Mouse (Mus musculus) lung, postnatal 14 days (tissue): Measurements from ENCODE around the gene Rnf216.
A peak's percentile ranks its signal among the peaks of the same experiment; 100 is the strongest.
"Not testable (repeated sequence)": the region's sequence is repeated elsewhere in the genome, so short reads cannot be mapped to it uniquely, and the experiment has no call there.

ENCODE experiments used
- DNase-seq: peaks from one replicate; pipeline ENCODE4 v3.0.0; 2021

The Rnf216 gene

DNA sequence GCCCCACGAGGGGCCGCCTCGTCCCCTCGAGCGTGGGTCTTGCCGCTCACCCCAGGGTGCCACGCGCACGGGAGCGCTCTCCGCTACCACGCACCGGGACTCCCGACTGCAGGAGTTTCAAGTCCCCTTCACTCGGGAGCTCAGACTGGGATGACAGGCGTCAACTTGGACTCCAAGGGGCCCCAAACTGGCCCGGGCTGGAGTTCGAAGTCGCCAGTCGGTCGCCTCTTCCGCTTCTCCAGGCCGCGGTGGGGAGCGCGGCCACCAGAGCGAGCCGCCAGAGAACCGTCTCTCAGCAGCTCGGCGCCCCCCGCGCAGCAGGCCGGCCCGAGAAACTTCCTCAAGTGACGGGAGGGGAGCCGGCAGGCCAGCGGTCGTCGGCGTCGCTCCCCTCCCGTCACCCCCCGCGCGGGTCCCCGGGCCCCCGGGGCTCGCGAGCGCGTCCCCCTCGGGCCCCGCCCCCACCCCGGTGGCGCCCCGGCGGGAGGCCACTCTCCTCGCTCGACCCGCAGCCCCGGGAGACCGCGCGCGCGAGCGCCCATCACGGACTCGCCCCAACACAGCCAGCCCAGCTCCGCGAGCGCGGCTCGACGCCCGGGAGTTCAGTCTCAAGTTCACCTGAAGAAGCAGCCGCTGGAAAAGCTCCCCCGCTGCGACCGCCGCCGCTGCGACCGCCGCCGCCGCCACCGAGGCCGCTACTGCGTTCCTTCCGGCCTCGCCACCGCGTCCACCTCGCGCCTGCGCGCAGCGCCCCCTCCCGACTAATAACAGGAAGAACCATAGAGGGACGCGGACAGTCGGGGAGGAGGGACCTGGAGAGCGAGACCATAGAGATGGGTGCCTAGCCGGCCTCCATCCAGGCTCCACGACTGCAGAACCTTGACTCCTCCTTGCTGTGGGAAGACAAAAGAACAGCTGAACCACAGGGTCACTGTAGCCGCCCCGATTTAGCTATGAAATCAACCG, at the start of gene Rnf216:
Gene Rnf216 (minus strand): TSS at position 714 of the 966 bp plus-strand sequence.
- peak; percentile 94 for DNase-seq

DNA sequence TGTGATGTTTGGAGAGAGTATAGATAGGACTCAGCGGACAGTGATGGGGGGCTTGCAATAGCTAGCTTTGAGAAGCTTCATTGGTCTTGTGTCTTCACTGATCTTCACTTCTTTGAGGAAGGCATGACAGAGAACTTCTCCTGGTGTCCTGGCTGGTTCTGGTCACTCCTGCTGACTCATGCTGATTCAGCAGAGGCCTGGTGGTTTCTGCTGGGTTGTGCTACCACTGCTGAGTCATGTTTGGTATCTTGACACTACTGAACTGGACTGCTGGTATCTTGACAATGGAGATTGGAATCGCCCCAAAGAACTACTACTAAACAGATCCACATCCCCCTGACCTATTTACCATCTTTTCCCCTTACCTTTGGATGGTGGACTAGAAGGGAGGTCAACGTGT, 42.7 kb upstream of the Rnf216 start:
- DNase-seq, result no peak

DNA sequence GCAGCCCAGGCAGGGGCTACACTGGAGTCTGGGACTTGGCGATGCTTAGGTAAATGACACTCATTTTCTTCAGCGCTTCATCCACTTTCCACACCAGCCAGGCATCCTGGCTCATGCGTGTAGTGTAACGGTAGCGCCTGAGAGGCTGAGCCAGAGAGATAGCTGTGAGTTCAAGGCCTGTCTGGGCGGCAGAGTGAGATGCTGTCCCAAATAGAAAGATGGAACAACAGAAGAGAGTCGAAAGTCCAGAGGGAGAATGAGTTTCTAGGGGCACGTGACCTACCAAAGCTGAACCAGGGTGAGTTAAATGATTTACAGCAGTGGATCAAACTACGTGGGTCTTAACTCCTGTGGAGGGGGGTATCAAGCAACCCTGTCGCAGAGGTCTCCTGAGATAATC, 41.0 kb upstream of the Rnf216 start:
- DNase-seq, result no peak

DNA sequence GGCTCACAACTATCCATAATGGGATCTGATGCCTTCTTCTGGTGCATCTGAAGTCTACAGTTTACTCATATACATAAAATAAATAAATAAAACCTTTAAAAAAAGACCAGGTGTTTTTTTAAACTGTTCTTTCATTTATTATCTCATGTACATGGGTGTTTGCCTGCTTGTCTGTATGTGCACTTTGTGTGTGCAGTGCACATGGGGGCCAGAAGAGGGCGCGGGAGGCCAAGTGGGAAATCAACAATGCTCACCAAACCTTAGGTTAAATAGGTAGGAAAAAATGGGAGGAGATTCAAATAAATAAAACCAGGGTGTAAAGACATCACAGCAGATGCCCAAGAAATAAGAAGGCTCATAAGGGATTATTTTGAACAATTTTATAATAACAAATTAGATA, 37.2 kb upstream of the Rnf216 start:
- DNase-seq, result no peak

DNA sequence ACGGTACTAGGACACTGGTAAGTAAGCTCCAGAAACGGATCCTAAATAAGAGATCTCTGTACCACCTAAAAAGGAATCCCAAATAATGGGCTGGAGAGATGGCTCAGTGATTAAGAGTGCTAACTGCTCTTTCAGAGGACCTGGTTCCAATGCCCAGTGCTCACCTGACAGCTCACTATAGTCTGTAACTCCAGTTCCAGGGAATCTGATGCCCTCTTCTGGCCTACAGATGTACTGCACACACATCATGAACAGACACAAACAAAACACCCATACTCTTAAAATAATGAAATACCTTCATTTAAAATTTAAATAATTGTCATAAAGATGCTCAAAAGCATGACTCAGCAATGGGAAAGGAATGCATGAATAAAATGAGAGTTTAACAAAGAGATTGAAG, 36.7 kb upstream of the Rnf216 start:
- DNase-seq, result no peak

DNA sequence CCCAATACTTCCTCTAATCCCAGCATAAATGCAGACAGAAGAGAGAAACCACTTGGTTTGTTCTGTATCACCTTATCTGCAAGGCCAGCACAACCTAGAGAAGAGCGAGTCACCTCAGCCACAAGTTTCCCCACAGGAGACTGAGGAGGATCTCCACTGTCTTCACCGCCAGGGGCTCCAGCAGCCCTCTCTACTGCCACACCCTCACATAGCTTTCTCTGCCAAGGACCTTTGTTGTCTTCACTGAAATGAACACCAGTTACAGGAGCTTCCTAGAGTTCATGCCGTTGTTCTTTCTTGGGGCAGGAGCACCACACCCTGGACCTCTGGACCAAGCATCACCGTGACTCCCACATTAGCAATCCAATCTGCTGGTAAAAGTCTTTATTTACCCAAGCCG, 35.9 kb upstream of the Rnf216 start:
- no peak for DNase-seq

DNA sequence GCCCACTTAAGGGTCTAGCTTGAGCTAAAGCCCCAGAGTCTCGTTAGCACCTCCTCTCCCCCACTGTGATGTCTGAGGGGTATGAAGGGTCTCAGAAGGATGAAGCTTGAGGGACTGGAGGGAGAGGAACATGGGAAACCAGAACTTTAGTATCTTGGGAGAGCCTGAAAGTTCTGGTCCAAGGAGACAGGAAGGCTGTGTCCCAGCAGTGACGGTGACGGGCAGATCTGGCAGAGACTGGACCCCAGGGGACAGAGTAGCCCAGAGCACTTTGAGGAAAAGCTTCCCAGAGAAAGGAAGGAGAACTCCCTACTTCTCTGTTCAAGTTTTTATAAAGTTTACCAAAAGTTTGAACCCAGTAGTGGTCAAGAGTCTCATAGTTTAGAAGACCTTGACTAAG, 34.7 kb upstream of the Rnf216 start, which contains the start of gene Olfr718-ps1:
Gene Olfr718-ps1 (minus strand): TSS at position 101 of the 400 bp plus-strand sequence.
- DNase-seq, result no peak

DNA sequence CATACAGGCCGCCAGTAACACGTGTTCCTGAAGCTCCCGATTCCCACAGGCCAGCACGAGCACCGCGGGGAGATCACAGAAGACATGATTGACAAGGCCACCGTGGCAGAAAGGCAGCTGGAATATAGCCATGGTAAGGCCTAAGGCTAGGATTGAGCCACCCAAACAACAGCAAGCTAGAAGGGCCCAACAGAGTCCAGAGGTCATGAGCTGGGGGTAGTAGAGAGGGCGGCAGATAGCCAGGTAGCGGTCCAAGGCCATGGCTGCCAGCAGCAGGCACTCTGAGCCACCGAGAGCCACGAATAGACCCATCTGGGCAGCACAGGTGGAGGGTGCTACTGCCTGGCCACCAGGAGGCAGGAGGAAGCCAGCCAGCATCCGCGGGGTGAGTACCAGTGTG, 24.8 kb upstream of the Rnf216 start:
- DNase-seq, result no peak

DNA sequence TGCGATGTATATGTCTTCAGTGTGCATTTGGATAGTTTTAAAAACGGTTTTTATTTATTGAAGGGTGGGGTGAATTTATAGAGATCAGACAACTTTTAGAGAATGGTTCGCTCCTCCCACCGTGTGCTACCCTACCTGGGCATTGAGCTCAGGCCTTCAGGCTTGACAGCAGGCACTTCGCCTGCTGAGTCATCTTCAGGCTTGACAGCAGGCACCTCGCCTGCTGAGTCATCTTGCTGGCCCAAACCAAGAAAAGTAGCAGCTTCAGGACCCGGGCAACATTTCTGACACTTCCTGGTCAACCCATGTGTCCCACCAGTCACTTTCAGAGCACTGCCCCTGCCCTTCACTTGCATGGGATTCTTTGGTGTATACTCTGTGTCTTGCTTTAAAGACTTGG, 22.2 kb upstream of the Rnf216 start:
- no peak for DNase-seq

DNA sequence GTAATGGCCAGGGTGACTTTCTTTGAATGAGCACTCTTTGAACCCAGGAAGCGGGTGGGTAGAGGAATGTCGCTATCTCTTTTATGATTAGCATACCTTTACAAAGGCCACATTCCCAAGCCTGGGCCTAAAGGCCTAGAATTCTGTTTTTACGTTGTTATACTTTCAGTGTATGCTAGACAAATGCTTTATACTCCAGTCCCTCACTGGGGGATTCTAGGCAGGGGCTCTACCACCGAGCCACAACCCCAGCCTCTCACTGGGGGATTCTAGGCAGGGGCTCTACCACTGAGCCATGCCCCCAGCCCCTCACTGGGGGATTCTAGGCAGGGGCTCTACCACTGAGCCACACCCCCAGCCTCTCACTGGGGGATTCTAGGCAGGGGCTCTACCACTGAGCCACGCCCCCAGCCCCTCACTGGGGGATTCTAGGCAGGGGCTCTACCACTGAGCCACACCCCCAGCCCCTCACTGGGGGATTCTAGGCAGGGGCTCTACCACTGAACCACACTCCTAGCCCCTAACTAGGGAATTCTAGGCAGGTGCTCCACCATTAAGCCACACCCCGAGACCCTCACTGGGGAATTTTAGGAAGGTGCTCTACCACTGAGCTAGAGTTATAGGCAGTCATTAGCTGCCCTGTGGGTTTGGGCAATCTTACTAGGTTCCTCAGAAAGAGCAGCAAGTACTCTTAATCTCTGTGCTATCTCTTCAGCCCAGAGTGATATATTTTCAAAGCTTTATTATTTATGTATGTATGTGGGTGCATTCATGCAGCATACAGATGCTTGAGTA, 21.6 kb upstream of the Rnf216 start:
- not testable (repeated sequence) for DNase-seq

DNA sequence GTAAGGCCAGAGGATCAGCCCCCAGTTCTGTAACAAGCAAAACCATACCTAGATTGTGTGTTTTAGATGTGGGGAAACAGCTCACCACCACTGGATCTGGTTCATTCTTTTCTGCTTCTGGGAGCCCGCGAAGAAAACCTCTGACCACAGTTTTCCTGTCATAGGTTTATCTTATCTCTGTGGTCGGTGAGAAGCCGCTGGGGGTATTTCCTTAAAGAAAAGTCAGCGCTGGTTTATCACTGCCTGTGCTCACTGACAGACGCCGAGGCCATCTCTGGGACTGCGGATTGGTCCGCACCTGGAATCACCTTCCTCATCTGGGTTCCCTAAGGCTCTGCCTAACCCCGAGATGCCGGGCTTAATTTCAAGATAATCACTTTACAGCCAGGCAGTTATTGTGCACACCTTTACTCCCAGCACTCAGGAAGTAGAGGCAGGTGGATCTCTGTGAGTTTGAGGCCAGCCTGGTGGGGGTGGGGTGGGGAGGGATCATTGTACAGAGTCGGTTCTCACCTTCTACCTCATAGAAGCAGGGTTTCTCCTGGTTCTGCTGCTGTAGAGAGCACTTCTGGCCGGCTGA, 20.2 kb upstream of the Rnf216 start:
- no peak for DNase-seq

DNA sequence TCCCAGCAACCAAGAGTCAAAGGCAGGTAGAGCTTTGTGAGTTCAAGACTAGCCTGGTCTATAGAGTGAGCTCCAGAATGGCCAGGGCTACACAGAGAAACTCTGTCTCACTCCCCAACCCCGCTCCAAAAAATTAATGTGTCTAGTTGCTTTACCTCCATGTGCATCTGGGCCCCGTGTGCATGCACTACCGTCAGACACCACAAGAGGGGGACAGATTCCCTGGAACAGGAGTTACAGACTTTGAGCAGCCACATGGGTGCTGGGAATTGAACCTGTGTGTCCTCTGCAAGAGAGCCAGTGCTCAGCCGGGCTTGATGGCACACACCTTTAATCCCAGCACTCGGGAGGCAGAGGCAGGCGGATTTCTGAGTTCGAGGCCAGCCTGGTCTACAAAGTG, 17.5 kb upstream of the Rnf216 start:
- DNase-seq, result no peak

DNA sequence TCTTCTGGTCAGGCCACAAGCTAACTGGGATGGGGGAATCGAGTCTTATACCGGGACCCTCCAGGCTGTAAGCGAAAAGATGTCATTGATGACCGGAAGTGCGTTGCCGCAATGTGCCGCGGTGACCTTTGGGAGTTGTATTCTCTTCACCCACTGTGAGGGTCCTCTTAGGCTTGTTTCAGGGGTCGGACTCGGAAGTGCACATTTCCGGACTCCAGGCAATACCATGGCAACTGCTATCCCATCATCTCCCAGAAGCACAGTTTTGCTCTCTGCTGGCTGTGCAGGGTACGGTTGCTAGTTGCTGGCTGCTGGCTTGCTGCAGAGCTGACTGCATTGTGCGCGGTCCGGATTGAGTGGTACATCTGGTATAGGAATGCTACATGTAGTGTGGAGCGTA, 16.3 kb upstream of the Rnf216 start:
- DNase-seq, result no peak

DNA sequence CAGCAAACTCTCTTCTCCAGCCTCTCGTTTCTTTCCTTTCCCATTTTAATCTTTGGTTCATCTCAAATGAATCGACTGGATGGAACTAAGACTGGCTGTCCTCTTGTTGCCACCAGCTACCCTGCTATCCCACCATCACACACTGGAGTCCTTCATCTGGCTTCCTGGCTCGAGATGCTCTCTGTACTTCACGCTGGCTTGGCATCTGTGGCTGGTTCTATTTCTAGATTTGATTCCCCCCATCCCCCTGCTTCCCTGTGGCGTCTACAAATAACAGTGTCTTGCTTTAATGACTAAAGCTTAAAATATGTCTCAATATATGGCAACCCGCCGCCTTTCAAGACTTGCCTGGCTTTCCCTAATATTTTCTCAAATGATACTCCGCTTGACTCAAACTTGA, 15.0 kb upstream of the Rnf216 start:
- no peak for DNase-seq

DNA sequence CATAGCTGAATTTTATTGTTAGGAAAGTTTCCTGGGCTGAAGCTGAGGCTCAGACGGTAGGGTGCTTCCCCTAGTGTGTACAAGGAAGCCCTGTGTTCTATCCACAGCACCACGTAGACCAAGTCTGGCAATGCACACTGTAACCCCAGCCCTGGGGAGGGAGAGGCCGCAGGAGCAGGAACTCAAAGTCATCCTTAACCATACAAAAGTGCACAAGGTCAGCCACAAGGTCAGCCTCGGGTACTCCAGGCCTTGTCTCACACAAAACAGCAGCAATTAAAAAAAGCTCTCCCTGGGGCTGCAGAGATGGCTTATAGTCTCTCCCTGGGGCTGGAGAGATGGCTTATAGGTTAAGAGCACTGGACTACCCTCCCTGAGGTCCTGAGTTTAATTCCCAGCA, 14.1 kb upstream of the Rnf216 start:
- DNase-seq, result no peak

DNA sequence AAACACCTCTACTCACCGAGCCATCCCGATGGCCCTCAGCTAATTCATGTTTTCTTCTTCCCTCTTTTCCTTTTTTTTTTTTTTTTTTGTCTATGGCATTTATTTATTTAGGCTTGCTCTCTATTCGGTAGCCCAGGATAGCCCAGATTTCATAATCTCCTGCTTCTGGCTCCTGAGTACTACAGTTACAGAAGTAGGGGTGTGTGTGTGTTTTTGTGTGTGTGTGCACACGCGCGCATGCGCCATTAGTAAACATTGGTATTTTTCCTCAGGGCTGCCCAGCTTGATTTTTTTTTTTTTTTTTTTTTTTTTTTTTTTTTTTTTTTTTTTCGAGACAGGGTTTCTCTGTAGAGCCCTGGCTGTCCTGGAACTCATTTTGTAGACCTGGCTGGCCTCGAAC, 13.3 kb upstream of the Rnf216 start:
- no peak for DNase-seq

DNA sequence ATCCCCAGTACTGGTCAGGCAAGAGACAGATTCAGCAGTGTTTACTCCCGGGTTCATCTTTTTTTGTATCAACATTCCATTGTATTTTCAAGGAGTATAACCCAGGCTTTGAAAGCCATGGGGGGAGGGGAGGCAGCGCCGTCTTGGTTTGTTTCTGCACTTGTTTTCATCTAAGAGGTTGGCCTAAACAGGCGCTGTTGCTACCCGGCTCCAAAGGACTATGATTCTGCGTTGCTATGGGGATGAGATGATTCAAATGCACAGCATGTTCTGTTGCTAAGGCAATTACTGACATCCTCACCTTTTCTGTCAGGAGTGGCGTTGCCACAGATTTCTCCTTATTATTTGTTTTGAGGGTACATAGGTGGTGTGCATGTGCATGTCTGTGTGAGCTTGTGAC, 12.8 kb upstream of the Rnf216 start:
- no peak for DNase-seq

DNA sequence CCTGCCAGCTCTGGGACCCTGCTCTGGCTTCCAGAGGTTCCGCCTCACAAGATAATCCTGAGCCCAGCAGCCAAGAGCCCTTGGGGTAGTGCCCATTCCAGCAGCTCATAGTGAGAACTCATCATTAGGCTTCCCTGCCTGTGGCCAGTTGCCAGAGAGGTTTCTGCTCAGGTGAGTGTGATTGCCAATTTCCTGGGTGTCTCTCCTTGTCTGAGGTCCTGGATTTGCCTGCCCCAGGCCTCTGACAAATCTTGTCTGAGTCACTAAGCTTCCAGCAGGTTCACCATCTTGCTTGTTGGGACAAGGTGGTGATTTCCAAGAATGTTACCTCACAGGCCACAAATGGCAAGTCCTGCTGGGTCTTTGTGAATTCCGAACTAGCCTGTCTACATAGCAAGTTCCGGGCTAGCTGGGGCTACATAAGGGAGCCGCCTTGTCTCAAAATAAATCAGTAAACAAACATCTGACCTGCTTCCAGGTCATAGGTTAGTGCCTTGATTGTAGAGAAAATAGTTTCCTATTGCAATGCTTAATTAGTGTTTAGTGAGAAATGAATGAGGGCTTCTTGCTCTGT, 12.1 kb upstream of the Rnf216 start:
- no peak for DNase-seq

DNA sequence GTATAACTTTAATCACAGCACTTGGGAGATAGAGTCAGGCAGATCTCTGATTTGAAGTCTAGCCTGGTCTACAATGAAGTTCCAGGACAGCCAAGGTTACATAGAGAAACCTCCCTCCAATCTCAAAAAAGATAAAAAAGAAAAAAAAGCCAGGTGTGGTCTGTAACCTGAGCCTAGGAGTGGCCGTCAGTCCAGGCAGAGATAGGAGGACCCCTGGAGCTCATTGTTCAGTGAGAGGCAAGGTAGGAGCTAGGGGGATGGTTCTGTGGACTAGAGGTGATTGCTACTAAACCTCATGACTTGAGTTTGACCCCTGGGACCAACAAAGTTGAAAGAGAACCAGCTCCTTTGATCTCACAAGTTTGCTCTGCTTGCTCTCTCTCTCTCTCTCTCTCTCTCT, 9.9 kb upstream of the Rnf216 start:
- no peak for DNase-seq

DNA sequence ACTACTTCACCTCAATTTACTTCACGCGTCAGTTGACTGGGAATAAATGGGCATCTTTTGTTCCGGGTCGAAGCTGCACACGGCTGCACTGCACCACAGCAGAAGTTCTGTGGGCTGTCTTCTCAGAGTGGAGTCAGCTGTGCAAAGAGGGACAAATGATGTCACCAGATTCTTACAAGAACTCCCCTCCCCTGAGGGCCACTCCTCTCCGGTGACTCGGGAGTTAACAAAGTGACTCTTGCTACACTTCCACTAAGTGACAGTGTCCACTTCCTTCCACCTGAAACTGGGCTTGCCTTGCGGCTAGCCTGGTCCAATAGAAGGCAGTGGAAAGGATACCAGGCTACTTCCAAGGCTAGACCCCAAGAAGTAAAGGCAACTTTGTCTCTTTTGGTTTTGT, 9.3 kb upstream of the Rnf216 start:
- DNase-seq, result no peak

DNA sequence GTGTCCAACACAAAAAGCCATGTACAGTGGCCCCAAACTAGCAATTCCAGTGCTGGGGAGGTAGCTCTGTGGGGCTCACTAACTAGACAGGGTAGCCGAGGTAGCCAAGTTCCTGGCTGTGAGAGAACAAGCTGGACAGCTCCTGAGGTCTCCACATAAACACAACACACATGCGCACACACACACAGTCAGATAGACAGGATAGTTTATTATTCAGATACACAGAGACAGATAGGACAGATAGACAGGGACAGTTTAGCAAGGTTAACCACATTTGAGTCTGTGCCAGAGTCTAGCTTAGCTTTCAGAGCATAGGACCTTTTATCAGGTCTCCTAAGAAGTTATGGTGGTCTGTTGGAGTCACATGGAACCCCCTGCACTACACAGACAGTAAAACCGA, 6.0 kb downstream of the Rnf216 start:
- DNase-seq, result no peak

DNA sequence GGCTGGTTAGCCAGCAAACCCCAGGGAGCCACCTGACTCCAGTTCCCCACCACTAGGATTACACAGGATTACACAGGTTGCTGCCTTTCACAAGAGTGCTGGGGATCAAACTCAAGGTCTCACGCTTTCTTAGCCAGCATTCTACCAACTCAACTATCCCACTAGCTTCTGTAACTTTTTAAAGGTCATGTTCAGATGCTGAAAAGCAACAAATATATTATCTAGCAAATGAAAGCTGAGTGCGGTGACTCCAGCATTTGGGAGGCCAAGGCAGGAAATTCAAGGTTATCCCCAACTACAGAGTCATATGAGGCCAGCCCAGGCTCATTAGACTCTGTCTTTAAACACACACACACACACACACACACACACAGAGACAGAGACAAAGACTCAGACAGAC, 9.6 kb downstream of the Rnf216 start:
- no peak for DNase-seq

DNA sequence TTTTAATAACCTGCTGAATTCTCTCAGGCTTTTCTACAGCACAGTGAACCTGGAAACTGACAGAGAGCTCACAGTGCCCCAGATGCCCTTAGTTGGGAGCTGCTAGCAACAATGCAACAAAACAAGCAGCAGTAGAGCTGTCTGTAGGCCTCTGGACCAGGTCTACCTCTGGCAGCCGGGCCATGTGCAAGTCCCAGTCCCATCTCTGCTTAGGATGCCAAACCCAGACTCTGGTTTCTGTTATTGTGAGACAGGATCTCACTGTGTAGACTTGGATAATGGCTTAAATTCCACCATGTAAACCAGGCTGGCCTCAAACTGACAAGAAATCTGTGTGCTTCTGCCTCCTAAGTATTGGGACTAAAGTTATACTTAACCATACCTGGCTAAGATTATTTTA, 11.2 kb downstream of the Rnf216 start:
- DNase-seq, result no peak
